Mouse (Mus musculus): Measurements from ENCODE around the gene Prrt3.

- TF ChIP-seq POLR2A (IDR thresholded peaks at IDR 0.05; ENCODE audit: low read depth, low read length) (peak; percentile 19; the same call in 1 of the 2 replicates), CTCF (IDR thresholded peaks at IDR 0.05; ENCODE audit: borderline replicate concordance, insufficient read depth, low read length) (peak; percentile 98)
These were observed 32.3 kb downstream of the Prrt3 start for GRCm38 (mm10) chr6:113469432-113469831.
